Mouse (Mus musculus): ENCODE results near the gene Hcar2. TPM values are rescaled to one million over a fixed set of nuclear protein-coding genes. Genes with fewer than 3 reads are reported as not detected.

The Hcar2 gene
- polyA plus RNA-seq, 1 experiment from 2014 or later, result 0.08 TPM

DNA sequence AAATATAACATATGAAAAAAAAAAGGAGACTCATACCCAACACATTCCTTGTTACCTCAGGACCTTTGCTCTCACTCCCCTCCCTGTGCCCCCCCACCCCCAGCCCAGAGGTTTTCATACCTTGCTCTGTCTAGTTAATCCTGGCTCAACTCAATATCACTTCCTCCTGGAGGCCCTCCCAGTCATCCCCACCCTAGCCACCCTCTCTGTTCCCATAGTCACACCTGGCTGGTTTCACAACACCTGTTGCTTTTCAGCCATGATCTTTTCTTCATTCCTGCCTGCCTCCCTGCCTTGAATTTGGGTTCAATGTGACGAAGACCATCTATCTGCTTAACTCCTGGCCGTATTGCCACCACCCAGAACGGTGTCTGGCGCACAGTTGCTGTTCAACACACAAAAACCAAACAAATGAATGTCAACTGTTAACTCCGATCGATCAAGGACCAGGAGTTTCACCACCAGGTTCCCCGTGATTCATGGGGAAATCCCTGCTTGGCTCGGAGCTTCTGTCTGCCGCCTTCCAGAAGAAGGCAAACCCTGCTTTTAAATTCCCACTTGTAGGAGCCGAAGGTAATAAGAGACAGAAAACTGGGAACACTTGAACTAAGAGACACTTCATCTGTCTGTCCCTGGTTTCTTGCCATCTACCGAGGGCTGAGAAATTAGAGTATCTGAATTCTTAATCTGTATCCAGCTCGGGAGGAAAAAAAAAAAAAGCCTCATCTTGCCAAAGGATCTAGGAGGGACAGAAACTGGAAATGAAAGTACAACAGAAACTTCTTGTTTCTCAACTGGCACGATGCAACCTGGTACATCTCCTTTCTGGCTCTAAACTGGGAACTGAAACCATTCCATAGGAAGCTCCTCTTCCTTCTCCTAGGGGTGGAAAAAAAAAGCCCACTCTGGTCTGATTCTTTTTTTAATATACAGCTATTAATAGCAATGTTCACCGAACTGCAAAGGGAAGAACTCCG, 2.6 kb downstream of the Hcar2 start:
- H3K27me3 ChIP-seq, result no peaks in the 10 kb centered on the region
- no peak for ATAC-seq (replicated peaks; ENCODE audit: insufficient number of reproducible peaks, insufficient read depth, low FRiP score, low read depth)
- no peaks in the 10 kb centered on the region for H3K4me1 ChIP-seq (replicated peaks)
- no peaks in the 10 kb centered on the region for H3K9me3 ChIP-seq (replicated peaks)
- no peaks in the 10 kb centered on the region for H3K36me3 ChIP-seq
- no peak overlapping the region for H3K9ac ChIP-seq
- 70% methylated on average over 15 of the region's 15 CpGs for WGBS
- H3K27ac ChIP-seq, result no peak overlapping the region
- H3K4me3 ChIP-seq, result no peak overlapping the region
- H3K4me2 ChIP-seq, result peak overlapping the region; percentile 12; the same call in 1 of the 2 replicates

DNA sequence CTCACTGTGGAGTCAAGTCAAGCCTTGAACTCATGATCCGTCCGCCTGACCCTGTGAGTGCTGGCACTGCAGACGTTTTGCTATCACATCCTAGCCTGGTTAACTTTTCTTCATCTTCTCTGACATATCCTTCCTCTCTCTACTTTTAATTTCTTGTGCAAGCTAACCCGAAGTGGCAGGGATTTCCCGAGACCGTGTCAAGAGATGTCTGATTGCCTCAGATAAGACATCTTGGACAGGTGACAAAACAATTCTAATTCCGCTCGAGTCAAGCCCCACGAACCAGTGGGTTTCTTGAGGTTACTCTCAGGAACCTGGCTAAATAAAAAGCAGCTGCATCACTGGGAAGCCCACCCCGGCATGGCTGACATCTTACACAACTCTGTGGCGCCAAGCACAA, 6.5 kb downstream of the Hcar2 start:
- H3K27ac ChIP-seq, result no peak overlapping the region
- WGBS, result 68% methylated on average over 11 of the region's 11 CpGs
- H3K27me3 ChIP-seq, result no peaks in the 10 kb centered on the region
- ATAC-seq (replicated peaks; ENCODE audit: insufficient number of reproducible peaks, insufficient read depth, low FRiP score, low read depth), result no peak
- H3K4me3 ChIP-seq, result no peak overlapping the region
- H3K4me2 ChIP-seq, result no peak overlapping the region
- H3K4me1 ChIP-seq (replicated peaks), result no peaks in the 10 kb centered on the region
- H3K36me3 ChIP-seq, result no peaks in the 10 kb centered on the region
- no peaks in the 10 kb centered on the region for H3K9me3 ChIP-seq (replicated peaks)
- H3K9ac ChIP-seq, result no peak overlapping the region

DNA sequence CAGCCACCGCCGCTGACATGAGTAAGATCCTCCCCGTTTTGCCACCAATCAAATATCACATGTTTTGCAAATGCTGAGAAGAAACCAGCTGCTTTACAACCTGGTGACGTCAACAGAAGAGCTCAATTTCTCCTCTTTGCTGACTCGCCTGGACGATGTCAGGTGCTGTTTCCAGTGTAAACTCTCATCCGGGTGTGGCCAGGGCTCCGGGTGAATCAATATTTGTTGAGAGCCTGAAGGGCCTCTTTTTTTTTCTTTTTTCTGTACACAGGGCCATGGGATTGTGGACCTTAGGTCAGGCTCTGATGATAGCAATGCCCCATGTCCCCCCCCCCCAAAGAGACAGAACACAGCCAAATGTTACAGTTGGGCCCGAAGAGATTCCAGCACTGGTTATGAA, 10.8 kb downstream of the Hcar2 start:
- Histone ChIP-seq H3K4me2 (no peak overlapping the region), H3K27ac (no peak overlapping the region), H3K36me3 (no peaks in the 10 kb centered on the region), H3K27me3 (no peaks in the 10 kb centered on the region), H3K4me3 (no peak overlapping the region), H3K9me3 (replicated peaks) (no peaks in the 10 kb centered on the region), H3K9ac (no peak overlapping the region), H3K4me1 (replicated peaks) (peaks cover 3% of the 10 kb centered on the region; the same call in 1 of the 2 replicates)
- 77% methylated on average over 9 of the region's 9 CpGs for WGBS
- ATAC-seq (replicated peaks; ENCODE audit: insufficient number of reproducible peaks, insufficient read depth, low FRiP score, low read depth), result no peak

DNA sequence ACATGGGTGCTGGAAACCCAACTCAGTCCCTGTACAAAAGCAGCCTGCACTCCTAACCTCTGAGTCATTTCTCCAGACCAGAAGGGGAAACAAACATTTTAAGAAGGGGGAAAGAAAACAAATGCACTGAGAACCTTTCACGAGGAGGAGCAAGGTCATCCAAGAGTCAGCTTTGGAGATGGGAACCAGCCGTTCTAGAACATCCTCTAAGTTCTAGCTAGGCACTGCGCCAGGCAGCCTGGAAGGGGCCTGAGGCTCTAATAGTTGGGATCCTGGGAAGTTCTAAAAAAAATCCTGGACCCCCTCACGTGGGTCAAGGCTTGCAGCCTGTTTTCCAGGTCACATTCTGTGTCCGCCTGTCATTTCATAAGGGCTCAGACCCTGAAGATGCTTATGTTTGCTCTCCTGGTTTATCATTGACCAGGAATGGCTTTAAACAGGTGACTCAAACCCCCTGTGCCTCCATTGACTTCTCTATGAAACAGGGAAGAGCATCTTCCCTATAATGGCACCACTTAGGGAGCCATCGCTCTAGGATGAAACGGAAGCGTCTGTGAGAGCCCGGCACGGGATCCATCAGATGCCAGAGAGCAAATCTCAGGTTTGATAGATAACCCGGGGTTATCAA, 11.3 kb downstream of the Hcar2 start:
- H3K9ac ChIP-seq, result no peak overlapping the region
- no peaks in the 10 kb centered on the region for H3K36me3 ChIP-seq
- H3K27me3 ChIP-seq, result no peaks in the 10 kb centered on the region
- peaks cover 3% of the 10 kb centered on the region; the same call in 1 of the 2 replicates for H3K4me1 ChIP-seq (replicated peaks)
- 79% methylated on average over 11 of the region's 11 CpGs for WGBS
- no peak overlapping the region for H3K27ac ChIP-seq
- H3K4me2 ChIP-seq, result no peak overlapping the region
- no peaks in the 10 kb centered on the region for H3K9me3 ChIP-seq (replicated peaks)
- no peak overlapping the region for H3K4me3 ChIP-seq
- ATAC-seq (replicated peaks; ENCODE audit: insufficient number of reproducible peaks, insufficient read depth, low FRiP score, low read depth), result no peak

DNA sequence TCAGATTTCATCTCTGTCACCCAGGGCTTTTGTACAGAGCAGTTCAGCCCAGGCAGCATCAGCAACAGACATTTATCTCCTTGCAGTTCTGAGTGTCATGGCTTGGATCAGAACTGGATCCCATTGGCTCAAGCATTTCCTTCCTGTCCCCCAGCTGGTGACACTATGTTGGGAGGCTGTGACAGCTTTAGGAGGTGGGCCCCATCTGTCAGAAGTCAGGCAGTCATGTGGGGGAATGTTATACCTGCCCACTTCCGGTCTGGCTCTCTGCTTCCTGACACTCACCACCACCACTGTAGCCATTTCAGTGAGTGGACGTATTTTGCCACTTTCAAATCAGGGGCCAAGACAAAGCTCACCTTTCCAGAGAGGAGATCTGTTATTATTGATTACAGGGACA, 13.9 kb downstream of the Hcar2 start:
- 33% methylated on average over 2 of the region's 2 CpGs for WGBS
- ATAC-seq (replicated peaks; ENCODE audit: insufficient number of reproducible peaks, insufficient read depth, low FRiP score, low read depth), result no peak
- peaks cover 3% of the 10 kb centered on the region; the same call in 1 of the 2 replicates for H3K4me1 ChIP-seq (replicated peaks)

DNA sequence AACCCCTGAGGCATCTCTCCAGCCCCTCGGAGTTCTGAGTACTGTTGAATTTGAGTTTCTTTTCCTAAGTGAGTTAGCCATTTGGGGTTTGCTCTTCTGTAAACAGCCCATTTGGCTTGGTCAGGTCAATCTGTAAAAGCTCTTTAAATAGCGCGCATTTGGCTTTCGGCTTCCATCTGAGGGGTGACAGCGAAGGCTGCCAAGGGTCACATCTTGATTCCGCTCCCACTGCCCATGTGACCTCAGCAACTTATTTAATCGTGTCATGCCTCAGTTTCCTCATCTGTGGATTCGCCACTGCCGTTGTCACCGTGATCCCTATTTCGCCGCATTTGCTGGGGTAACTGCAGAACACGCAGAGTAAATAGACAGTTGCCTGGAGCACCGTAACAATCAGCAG, 21.0 kb downstream of the Hcar2 start:
- no peak overlapping the region for H3K4me3 ChIP-seq
- no peak overlapping the region for H3K4me2 ChIP-seq
- H3K27me3 ChIP-seq, result no peaks in the 10 kb centered on the region
- no peak for ATAC-seq (replicated peaks; ENCODE audit: insufficient number of reproducible peaks, insufficient read depth, low FRiP score, low read depth)
- H3K9me3 ChIP-seq (replicated peaks), result no peaks in the 10 kb centered on the region
- no peak overlapping the region for H3K27ac ChIP-seq
- H3K9ac ChIP-seq, result no peak overlapping the region
- H3K4me1 ChIP-seq (replicated peaks), result peaks cover 6% of the 10 kb centered on the region
- 90% methylated on average over 14 of the region's 14 CpGs for WGBS
- H3K36me3 ChIP-seq, result no peaks in the 10 kb centered on the region

More for the DNA sequence above, 13.9 kb downstream of the Hcar2 start:
- Histone ChIP-seq H3K4me3 (no peak overlapping the region), H3K9ac (no peak overlapping the region), H3K36me3 (no peaks in the 10 kb centered on the region), H3K27me3 (no peaks in the 10 kb centered on the region), H3K27ac (no peak overlapping the region), H3K4me2 (no peak overlapping the region), H3K9me3 (replicated peaks) (no peaks in the 10 kb centered on the region)

DNA sequence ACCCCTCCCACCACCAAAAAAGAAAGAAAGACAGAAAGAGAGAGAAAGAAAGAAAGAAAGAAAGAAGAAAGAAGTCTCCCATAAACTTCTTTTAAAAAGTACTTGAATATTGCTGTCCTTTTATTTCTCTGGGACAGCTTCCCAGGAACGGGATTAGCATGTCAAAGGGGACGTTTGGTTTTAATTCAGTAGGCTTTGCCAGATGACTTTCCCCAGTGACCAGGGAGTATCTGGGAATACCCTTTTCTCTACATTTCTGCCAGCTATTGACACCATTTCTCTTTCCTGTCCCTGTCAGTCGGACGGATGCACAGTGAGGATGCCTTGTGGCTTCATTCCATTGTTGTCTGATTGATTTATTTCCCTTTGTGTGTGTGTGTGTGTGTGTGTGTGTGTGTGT, 21.5 kb downstream of the Hcar2 start:
- no peak for ATAC-seq (replicated peaks; ENCODE audit: insufficient number of reproducible peaks, insufficient read depth, low FRiP score, low read depth)
- WGBS, result 65% methylated on average over 4 of the region's 4 CpGs
- H3K27me3 ChIP-seq, result no peaks in the 10 kb centered on the region
- H3K36me3 ChIP-seq, result no peaks in the 10 kb centered on the region
- peaks cover 6% of the 10 kb centered on the region for H3K4me1 ChIP-seq (replicated peaks)
- no peak overlapping the region for H3K4me2 ChIP-seq
- no peaks in the 10 kb centered on the region for H3K9me3 ChIP-seq (replicated peaks)
- no peak overlapping the region for H3K4me3 ChIP-seq
- H3K27ac ChIP-seq, result no peak overlapping the region
- no peak overlapping the region for H3K9ac ChIP-seq

DNA sequence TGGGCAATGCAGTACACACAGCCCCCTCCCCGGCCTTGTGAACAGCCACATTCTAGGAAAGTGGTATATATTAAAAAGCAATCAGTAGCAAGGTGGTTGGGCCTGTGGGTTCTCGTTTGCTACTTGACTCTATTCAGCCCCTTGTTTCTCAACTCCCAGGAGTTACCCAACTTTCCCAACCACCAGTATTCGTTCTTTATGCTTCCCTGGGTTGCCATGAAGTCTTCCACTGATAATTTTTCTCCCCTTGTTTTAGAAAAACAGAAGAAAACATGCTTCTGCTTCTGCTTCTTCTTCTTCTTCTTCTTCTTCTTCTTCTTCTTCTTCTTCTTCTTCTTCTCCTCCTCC, 22.4 kb downstream of the Hcar2 start:
- Histone ChIP-seq H3K27me3 (no peaks in the 10 kb centered on the region), H3K27ac (no peak overlapping the region), H3K4me2 (no peak overlapping the region), H3K36me3 (no peaks in the 10 kb centered on the region), H3K9ac (no peak overlapping the region), H3K4me3 (no peak overlapping the region), H3K4me1 (replicated peaks) (peaks cover 6% of the 10 kb centered on the region), H3K9me3 (replicated peaks) (no peaks in the 10 kb centered on the region)
- 84% methylated on average over 3 of the region's 3 CpGs for WGBS
- no peak for ATAC-seq (replicated peaks; ENCODE audit: insufficient number of reproducible peaks, insufficient read depth, low FRiP score, low read depth)

DNA sequence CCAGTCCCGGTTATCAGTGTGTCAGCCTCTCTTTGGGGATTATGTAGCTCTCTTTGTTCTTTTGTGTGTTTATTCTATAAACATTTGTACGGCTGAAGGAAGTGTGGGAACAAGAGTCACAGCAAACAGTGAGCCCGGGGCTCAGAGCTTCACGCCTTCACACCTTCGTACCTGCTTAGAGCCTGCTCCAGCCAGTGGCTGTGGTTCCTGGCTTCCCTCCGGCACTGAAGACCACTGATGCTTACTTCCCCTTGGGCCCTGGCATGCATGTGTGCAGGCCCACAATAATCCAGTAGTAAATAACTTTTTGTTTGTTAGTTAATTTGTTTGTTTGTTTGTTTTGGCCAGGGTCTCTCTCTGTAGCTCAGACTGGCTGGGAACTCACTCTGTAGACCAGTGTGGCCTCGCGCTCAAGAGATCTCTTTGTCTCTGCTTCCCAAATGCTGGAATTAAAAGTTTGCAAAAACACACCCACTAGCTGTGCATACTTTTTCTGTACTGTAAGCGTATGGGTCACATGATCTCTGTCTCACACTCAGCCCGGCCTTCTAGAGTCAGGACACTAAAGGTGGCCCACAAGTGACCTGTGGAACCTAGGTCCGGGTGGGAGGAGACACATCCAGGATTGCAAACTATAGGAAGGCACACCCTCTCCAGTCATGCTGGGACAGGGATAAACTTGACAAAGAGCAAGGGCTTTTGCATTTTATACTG, 22.9 kb downstream of the Hcar2 start:
- Histone ChIP-seq H3K9ac (no peak overlapping the region), H3K9me3 (replicated peaks) (no peaks in the 10 kb centered on the region), H3K36me3 (no peaks in the 10 kb centered on the region), H3K27ac (no peak overlapping the region), H3K4me3 (no peak overlapping the region), H3K4me1 (replicated peaks) (peaks cover 6% of the 10 kb centered on the region), H3K27me3 (no peaks in the 10 kb centered on the region), H3K4me2 (no peak overlapping the region)
- no peak for ATAC-seq (replicated peaks; ENCODE audit: insufficient number of reproducible peaks, insufficient read depth, low FRiP score, low read depth)
- WGBS, result 45% methylated on average over 11 of the region's 11 CpGs

DNA sequence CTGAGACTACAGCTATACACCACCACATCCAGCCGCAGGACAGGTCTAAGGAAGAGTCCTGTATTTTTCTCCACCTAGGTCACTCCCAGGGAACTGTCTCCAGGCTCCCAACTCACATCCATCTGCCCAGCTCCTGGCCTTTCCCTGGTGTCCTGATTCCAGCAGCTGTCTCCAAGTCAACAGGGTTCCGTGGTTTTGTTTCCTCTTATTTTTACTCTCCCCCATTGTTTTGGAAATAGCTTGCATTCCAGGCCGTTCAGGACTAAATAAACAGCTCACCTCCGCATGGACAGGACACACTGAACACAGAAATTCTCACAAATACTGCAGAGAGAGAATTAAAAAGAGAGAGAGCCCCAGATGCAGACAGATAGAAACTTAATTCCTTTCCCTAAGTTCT, 27.9 kb downstream of the Hcar2 start:
- no peak for ATAC-seq (replicated peaks; ENCODE audit: insufficient number of reproducible peaks, insufficient read depth, low FRiP score, low read depth)
- no peak overlapping the region for H3K9ac ChIP-seq
- no peaks in the 10 kb centered on the region for H3K36me3 ChIP-seq
- peaks cover 6% of the 10 kb centered on the region for H3K4me1 ChIP-seq (replicated peaks)
- no peak overlapping the region for H3K27ac ChIP-seq
- 49% methylated on average over 4 of the region's 4 CpGs for WGBS
- H3K27me3 ChIP-seq, result no peaks in the 10 kb centered on the region
- H3K4me3 ChIP-seq, result no peak overlapping the region
- H3K9me3 ChIP-seq (replicated peaks), result no peaks in the 10 kb centered on the region
- no peak overlapping the region for H3K4me2 ChIP-seq

DNA sequence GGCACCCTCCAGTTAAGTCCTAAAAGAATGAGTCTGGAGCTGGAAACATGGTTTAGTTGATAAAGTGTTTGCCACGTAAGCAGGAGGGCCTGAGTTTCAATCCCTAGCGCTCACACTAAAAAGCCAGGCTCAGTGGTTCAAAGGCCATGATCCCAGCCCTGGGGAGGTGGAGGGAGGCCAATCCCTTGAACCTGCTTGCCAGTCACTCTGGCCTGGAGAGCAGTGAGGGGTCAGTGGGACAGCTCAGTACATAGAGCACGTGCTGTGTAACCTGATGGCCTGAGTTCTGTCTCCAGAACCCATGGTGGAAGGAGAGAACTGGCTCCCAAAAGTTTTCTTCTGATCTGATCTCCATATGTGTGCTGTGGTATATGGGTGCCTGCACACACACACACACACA, 30.5 kb downstream of the Hcar2 start:
- Histone ChIP-seq H3K4me1 (replicated peaks) (no peaks in the 10 kb centered on the region), H3K36me3 (no peaks in the 10 kb centered on the region), H3K9ac (no peak overlapping the region), H3K4me2 (no peak overlapping the region), H3K27ac (no peak overlapping the region), H3K4me3 (no peak overlapping the region), H3K27me3 (no peaks in the 10 kb centered on the region), H3K9me3 (replicated peaks) (no peaks in the 10 kb centered on the region)
- no peak for ATAC-seq (replicated peaks; ENCODE audit: insufficient number of reproducible peaks, insufficient read depth, low FRiP score, low read depth)
- 81% methylated on average over 3 of the region's 3 CpGs for WGBS

All from heart, embryonic 15.5 days (tissue).